Mouse (Mus musculus) limb, embryonic 14.5 days (tissue): ENCODE results near the gene Gpr18. TPM values are rescaled to one million over a fixed set of nuclear protein-coding genes. Genes with fewer than 3 reads are reported as not detected.

Experiments
- ATAC-seq: fragments of 200-750 bp; cut with Nextera tagmentation; 2 replicates; pipeline ENCODE4 v1.8.0; 2017; ENCODE audit warnings: low read depth, moderate number of reproducible peaks, moderate TSS enrichment; ENCODE audit not compliant: low FRiP score
- DNase-seq: peaks from one replicate; pipeline ENCODE4 v3.0.0-alpha.2; 2015; ENCODE audit warnings: low spot score
- H3K27ac ChIP-seq: fragments of 300-500 bp; sonication (generic); replicated peaks from 2 replicates; pipeline ENCODE4 v1.5.1; 2014; ENCODE audit warnings: low read depth, mild to moderate bottlenecking, low read length, moderate library complexity, mixed read lengths
- H3K27me3 ChIP-seq: fragments of 300-500 bp; sonication (generic); 2 replicates; pipeline ENCODE4 v1.6.1; 2014; ENCODE audit warnings: low read length, mixed read lengths; ENCODE audit not compliant: control insufficient read depth, insufficient read depth
- H3K36me3 ChIP-seq: fragments of 300-500 bp; sonication (generic); 2 replicates; pipeline ENCODE4 v1.6.1; 2014; ENCODE audit warnings: mild to moderate bottlenecking, low read length, moderate library complexity, mixed read lengths; ENCODE audit not compliant: control insufficient read depth, insufficient read depth
- H3K4me1 ChIP-seq: fragments of 300-500 bp; sonication (generic); 2 replicates; pipeline ENCODE4 v1.6.1; 2014; ENCODE audit warnings: antibody characterized with exemption, low read length, mixed read lengths; ENCODE audit not compliant: control insufficient read depth, insufficient read depth
- H3K4me2 ChIP-seq: fragments of 300-500 bp; sonication (generic); replicated peaks from 2 replicates; pipeline ENCODE4 v1.6.1; 2014; ENCODE audit warnings: low read depth, mild to moderate bottlenecking, low read length, moderate library complexity; ENCODE audit not compliant: severe bottlenecking
- H3K4me3 ChIP-seq: fragments of 300-500 bp; sonication (generic); replicated peaks from 2 replicates; pipeline ENCODE4 v1.5.1; 2014; ENCODE audit warnings: low read length
- H3K9ac ChIP-seq: fragments of 300-500 bp; sonication (generic); 2 replicates; pipeline ENCODE4 v1.6.1; 2014; ENCODE audit warnings: mild to moderate bottlenecking, low read depth, low read length, moderate library complexity; ENCODE audit not compliant: severe bottlenecking
- H3K9me3 ChIP-seq: fragments of 300-500 bp; sonication (generic); 2 replicates; pipeline ENCODE4 v1.6.1; 2016; ENCODE audit warnings: low read length; ENCODE audit not compliant: control insufficient read depth
- POLR2A ChIP-seq: fragments of 200-500 bp; IDR thresholded peaks from 2 replicates; pipeline ENCODE4 v1.8.0; 2012; ENCODE audit warnings: inconsistent platforms, mild to moderate bottlenecking, moderate library complexity, borderline replicate concordance; ENCODE audit not compliant: insufficient read depth, insufficient read length; ENCODE audit errors: extremely low read depth
- WGBS: fragments of 180-500 bp; shearing (Covaris S2); extraction: QIAGEN DNeasy Blood & Tissue Kit; methylation state at CpG from one replicate; pipeline ENCODE4 v1.1.7; 2014; 5-methylcytosine and 5-hydroxymethylcytosine counted together
- polyA plus RNA-seq, 2 experiments: library from polyadenylated mRNA; depleted of rRNA in 1 of 2; stranded (reverse) in 1 of 2; unstranded in 1 of 2; fragments of >200 nt; fragmentation: Nextera tagmentation in 1 of 2; extraction: Ambion mirVana in 1 of 2; gene quantifications; 2 replicates each; pipeline versions ENCODE4 v1.2.1 to v1.2.3; 2012 to 2014

Gpr18 gene
- polyA plus RNA-seq, 2 experiments: not detected

DNA sequence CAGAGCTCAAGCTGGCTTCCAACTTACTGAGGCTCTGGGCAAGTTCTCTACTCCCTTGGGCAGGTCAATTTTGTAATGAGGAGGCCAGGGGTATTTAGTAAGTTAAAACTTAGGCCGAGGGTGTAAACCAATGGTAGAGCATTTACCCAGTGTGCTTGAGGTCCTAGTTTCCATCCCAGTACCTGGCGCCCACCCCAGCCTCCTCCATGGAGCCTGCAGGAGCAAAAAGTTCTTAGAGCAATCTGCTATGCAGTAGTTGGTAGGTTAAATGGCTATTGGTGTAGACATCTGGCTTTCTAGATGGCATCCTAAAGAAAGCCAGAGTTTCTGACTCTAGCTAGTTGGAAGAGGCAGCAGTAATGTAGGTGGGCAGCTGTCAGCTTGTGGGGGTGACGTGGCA is 33.9 kb upstream of the Gpr18 start:
- no peak for DNase-seq

DNA sequence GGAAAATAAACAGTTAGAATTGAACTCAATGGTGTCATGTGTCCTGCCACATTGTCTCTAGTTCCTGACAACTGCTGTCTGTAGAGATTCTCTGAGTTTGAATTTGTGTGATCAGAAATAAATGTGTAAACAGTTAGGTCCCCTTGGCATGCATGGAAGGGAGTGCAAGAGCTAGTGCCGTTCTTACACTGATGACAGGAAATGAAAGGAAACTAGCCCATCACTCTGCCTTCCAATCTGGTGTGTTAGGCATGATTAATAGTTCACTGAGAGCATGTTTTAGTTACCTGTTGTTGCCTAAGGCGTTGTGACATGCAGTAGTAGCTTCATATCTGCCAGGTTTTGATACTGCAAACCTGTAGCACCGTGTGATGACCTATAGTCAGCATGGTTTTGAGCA is 32.4 kb upstream of the Gpr18 start:
- Histone ChIP-seq H3K4me3 (no peak overlapping the region), H3K4me1 (peaks cover 5% of the 10 kb centered on the region; the same call in 1 of the 2 replicates), H3K4me2 (no peak overlapping the region), H3K27me3 (no peaks in the 10 kb centered on the region), H3K9ac (no peak overlapping the region), H3K9me3 (no peaks in the 10 kb centered on the region), H3K27ac (no peak overlapping the region), H3K36me3 (no peaks in the 10 kb centered on the region)
- DNase-seq: no peak
- 77% methylated on average over 3 of the region's 3 CpGs for WGBS
- no peak for ATAC-seq
- no peak for TF ChIP-seq POLR2A

More for the DNA sequence above, 33.9 kb upstream of the Gpr18 start:
- no peak for ATAC-seq
- H3K36me3 ChIP-seq: peaks cover 6% of the 10 kb centered on the region; the same call in 1 of the 2 replicates
- no peaks in the 10 kb centered on the region for H3K9me3 ChIP-seq
- H3K4me2 ChIP-seq: no peak overlapping the region
- no peak for TF ChIP-seq POLR2A
- H3K9ac ChIP-seq: no peak overlapping the region
- H3K4me3 ChIP-seq: no peak overlapping the region
- H3K4me1 ChIP-seq: peaks cover 5% of the 10 kb centered on the region; the same call in 1 of the 2 replicates
- no peak overlapping the region for H3K27ac ChIP-seq
- 89% methylated on average over 3 of the region's 3 CpGs for WGBS
- no peaks in the 10 kb centered on the region for H3K27me3 ChIP-seq

DNA sequence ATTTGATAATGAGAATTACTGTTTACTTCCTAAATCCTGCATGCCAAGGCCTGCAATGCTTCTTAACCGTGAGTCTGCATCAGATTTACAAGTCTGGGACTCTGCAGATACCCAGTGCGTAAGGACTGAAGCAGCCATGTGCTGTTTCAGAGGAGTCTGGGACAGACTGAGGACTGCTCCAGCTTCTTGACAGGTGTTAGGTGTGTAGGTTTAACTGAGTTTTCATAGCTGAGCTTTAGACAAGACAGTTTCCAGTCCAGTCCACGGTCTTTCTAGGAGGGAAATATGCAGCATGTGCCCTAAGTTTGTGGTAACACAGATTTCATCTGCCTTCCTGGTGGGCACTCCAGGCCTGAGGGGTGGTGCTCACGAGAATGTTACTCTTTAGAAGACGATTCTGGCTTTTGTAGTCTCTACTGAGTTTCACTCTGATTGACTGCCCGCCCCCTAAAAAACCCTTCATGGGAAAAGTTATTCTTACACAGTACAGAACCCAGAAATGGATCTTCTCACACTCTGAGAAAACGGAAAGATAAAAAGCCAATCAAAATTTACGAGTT is 31.7 kb upstream of the Gpr18 start:
- H3K27ac ChIP-seq: no peak overlapping the region; the same call in 1 of the 2 replicates
- TF ChIP-seq POLR2A: no peak
- WGBS: 48% methylated on average over 8 of the region's 8 CpGs

DNA sequence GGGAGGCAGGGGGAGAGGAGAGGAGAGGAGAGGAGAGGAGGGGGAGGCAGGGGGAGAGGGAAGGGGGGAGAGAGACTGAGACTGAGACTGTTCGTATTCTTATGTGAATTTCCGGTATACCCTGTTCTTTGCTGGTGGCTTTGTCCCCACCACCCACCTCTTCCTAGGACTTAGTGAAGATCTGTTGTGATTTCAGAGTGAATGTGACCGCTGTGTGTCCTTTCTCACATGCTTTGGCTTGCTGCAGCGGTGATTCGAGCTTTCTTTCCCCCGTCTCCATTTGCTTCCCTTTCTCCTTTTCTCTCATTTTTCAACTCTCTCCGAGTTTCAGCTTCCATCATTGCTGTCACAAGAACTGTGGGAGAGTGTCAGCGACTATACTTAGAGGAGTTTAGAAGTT is 31.1 kb upstream of the Gpr18 start:
- WGBS: 60% methylated on average over 8 of the region's 8 CpGs
- TF ChIP-seq POLR2A: no peak
- no peaks in the 10 kb centered on the region for H3K27me3 ChIP-seq
- ATAC-seq (no peak), DNase-seq (no peak)
- H3K4me2 ChIP-seq: no peak overlapping the region
- H3K9ac ChIP-seq: no peak overlapping the region
- H3K4me3 ChIP-seq: no peak overlapping the region
- H3K36me3 ChIP-seq: no peaks in the 10 kb centered on the region
- no peak overlapping the region; the same call in 1 of the 2 replicates for H3K27ac ChIP-seq
- no peaks in the 10 kb centered on the region for H3K9me3 ChIP-seq
- peaks cover 5% of the 10 kb centered on the region; the same call in 1 of the 2 replicates for H3K4me1 ChIP-seq

More for the DNA sequence above, 31.7 kb upstream of the Gpr18 start:
- no peaks in the 10 kb centered on the region for H3K27me3 ChIP-seq
- no peak for ATAC-seq
- H3K9me3 ChIP-seq: no peaks in the 10 kb centered on the region
- no peak overlapping the region for H3K4me3 ChIP-seq
- no peaks in the 10 kb centered on the region for H3K36me3 ChIP-seq
- H3K4me2 ChIP-seq: no peak overlapping the region
- H3K4me1 ChIP-seq: peaks cover 5% of the 10 kb centered on the region; the same call in 1 of the 2 replicates
- DNase-seq: no peak
- no peak overlapping the region for H3K9ac ChIP-seq

DNA sequence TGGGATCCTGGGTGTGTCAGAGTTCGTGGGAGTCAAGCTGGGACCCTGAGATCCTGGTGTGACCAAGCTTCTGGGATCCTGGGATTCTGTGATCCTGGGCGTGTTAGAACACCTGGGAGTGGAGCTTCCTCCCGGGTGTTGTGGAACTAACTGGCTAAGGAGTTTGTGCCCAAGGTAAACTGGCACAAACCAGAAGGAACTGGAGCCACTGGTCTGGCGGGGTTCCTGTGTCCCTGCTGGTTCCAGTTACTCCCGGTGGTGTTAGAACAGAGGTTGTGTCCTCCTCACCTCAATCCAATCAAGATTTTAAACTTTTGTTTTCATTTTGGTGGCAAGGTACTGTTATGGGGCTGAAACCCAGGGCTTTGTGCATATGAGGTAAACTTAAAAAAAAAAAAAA is 30.6 kb upstream of the Gpr18 start:
- no peak for TF ChIP-seq POLR2A
- Histone ChIP-seq H3K4me1 (peaks cover 5% of the 10 kb centered on the region; the same call in 1 of the 2 replicates), H3K27me3 (no peaks in the 10 kb centered on the region), H3K27ac (no peak overlapping the region), H3K9me3 (no peaks in the 10 kb centered on the region), H3K4me3 (no peak overlapping the region), H3K4me2 (no peak overlapping the region), H3K9ac (no peak overlapping the region), H3K36me3 (no peaks in the 10 kb centered on the region)
- DNase-seq (no peak), ATAC-seq (no peak)
- 78% methylated on average over 5 of the region's 5 CpGs for WGBS
